Mouse (Mus musculus): ENCODE results near the gene Uba6. TPM values are rescaled to one million over a fixed set of nuclear protein-coding genes. Genes with fewer than 3 reads are reported as not detected.

Uba6 gene
- polyA plus RNA-seq, 1 experiment: 0.53 TPM

DNA sequence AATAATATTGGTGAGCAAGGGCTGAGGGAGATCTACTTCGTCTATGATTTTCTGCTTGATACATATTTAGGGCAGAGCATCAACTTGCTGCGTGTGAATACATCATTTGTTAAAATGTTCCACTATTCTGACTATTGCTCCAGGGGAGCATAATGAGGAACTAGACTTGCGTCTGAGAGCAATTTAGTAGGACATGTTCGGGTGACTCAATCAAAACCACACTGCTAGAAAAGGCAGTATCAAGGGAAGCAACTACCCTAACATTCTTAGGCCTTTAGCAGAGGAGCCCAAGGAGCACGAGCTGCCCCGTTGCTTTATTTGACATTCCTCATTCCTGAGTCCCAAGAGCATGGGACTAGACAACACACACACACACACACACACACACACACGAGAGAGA lies 87.6 kb downstream of the Uba6 start:
- H3K4me3 ChIP-seq (replicated peaks): no peak overlapping the region
- peaks cover 34% of the 10 kb centered on the region for H3K36me3 ChIP-seq (replicated peaks; ENCODE audit: low read length)
- H3K4me1 ChIP-seq: peaks cover 67% of the 10 kb centered on the region
- no peaks in the 10 kb centered on the region for H3K27me3 ChIP-seq (replicated peaks)
- no peaks in the 10 kb centered on the region for H3K9me3 ChIP-seq
- no peak for TF ChIP-seq FLI1 (IDR thresholded peaks at IDR 0.05; ENCODE audit: low read length)
- no peak for TF ChIP-seq GATA1 (IDR thresholded peaks at IDR 0.05; ENCODE audit: borderline replicate concordance, low read length)

DNA sequence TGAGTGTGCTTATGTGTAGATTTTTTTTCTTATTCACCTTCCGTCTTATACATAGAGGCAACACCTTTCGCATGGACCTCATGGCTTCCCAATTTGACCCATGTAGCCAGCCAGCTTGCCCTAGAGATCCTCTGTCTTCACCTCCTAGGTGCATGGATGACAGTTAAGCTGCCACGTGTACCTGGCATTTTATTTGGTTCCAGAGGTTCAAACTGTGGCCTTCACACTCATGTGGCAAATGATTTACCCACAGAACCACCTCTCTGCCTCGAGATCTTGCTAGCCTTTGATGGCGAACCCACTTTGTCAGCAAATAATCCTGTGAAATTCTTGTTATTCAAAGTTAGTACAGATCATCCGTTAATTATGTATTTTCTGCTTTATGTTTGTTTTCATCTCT lies 88.6 kb downstream of the Uba6 start:
- Histone ChIP-seq H3K4me1 (peaks cover 75% of the 10 kb centered on the region), H3K36me3 (replicated peaks; ENCODE audit: low read length) (peaks cover 39% of the 10 kb centered on the region), H3K27me3 (replicated peaks) (no peaks in the 10 kb centered on the region), H3K4me3 (replicated peaks) (no peak overlapping the region), H3K9me3 (no peaks in the 10 kb centered on the region)
- TF ChIP-seq GATA1 (IDR thresholded peaks at IDR 0.05; ENCODE audit: borderline replicate concordance, low read length) (no peak), FLI1 (IDR thresholded peaks at IDR 0.05; ENCODE audit: low read length) (no peak)

DNA sequence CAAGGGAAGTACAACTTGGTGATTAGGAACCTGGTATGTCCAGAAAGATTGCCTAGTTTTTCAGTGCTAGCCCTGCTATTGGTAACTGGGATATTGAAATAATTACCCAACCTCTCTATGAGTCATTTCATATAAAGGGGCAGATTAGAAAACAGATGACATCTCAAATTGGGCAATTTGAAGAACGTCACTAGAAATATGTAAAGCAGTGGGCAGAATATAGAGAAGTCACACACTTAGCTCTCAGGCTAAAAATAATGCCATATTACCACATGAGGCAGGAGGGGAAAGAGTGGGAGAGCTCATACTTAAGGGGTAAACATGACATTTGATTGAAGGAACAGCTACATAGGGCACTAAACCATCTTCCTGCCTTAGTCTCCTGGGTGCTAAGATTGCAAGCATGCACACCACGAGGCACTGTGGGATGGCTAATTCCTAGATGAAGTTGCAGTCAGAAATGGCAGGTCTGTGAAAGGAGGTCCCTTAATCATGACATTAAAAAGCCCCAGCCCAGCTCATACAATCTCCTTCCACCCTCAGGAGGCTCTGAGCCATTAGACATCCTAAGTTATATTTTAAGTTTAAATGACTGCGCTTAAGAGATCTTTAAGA lies 93.8 kb downstream of the Uba6 start:
- no peak overlapping the region for H3K4me3 ChIP-seq (replicated peaks)
- H3K36me3 ChIP-seq (replicated peaks; ENCODE audit: low read length): peaks cover 27% of the 10 kb centered on the region
- H3K9me3 ChIP-seq: no peaks in the 10 kb centered on the region
- TF ChIP-seq FLI1 (IDR thresholded peaks at IDR 0.05; ENCODE audit: low read length) (no peak), GATA1 (IDR thresholded peaks at IDR 0.05; ENCODE audit: borderline replicate concordance, low read length) (no peak)
- H3K27me3 ChIP-seq (replicated peaks): no peaks in the 10 kb centered on the region
- H3K4me1 ChIP-seq: peaks cover 82% of the 10 kb centered on the region

DNA sequence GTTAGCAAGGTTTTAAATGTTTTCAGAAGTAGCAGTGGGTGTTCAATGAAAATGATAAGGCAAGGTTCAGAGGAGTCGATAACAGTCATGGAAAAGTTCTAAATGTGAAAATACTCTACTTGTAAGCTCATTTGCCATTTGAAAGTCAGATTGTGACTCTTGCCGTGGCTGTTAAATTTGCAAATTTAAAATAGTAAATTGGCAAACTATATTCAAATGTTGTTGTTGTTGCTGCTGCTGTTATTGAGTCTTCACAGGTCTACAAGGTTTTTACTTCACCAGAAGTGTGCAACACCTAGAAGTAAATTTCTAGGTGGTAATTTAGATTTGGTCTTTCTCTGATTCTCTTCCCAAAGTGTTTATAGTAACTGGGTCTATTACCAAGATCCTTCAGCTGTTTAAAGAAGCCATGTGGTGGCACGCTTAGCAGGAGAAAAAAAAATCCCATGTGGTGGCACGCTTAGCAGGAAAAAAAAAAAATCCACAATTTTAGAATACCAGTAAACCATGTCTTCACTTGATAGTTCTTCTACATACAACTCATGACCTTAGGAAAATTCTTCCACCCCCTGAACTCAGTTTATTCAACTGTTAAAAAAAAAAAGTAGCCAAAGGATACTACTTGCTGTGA lies 99.7 kb downstream of the Uba6 start:
- Histone ChIP-seq H3K36me3 (replicated peaks; ENCODE audit: low read length) (peaks cover 1% of the 10 kb centered on the region), H3K4me1 (peaks cover 55% of the 10 kb centered on the region), H3K9me3 (no peaks in the 10 kb centered on the region), H3K27me3 (replicated peaks) (no peaks in the 10 kb centered on the region), H3K4me3 (replicated peaks) (peak overlapping the region; percentile 91)
- TF ChIP-seq GATA1 (IDR thresholded peaks at IDR 0.05; ENCODE audit: borderline replicate concordance, low read length) (no peak), FLI1 (IDR thresholded peaks at IDR 0.05; ENCODE audit: low read length) (no peak)

DNA sequence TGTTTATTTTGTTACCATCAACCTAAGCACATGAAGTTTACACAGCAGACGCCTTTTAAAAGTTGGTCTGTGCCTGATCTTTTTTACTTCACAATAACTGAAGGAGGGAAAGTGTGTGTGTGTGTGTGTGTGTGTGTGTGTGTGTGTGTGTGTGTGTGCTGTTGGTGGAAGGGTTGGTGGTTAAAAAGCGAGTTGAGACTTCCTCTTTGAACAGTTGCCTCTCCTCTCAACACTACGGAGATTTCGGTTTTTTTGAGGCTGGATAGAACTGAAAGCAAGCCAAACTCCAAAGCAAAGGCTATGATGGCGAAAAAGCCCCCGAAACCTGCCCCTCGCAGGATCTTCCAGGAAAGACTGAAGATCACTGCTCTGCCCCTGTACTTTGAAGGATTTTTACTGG lies 101.1 kb downstream of the Uba6 start, which contains the start of gene Stap1:
TSS of gene Stap1 (plus strand) at position 209 of the 400 bp plus-strand sequence.
- H3K4me1 ChIP-seq: peaks cover 57% of the 10 kb centered on the region
- no peaks in the 10 kb centered on the region for H3K9me3 ChIP-seq
- TF ChIP-seq FLI1 (IDR thresholded peaks at IDR 0.05; ENCODE audit: low read length): no peak
- no peak for TF ChIP-seq GATA1 (IDR thresholded peaks at IDR 0.05; ENCODE audit: borderline replicate concordance, low read length)
- no peaks in the 10 kb centered on the region for H3K27me3 ChIP-seq (replicated peaks)
- H3K4me3 ChIP-seq (replicated peaks): peak within 1 kb of the TSS; percentile 91
- no peaks in the 10 kb centered on the region for H3K36me3 ChIP-seq (replicated peaks; ENCODE audit: low read length)

DNA sequence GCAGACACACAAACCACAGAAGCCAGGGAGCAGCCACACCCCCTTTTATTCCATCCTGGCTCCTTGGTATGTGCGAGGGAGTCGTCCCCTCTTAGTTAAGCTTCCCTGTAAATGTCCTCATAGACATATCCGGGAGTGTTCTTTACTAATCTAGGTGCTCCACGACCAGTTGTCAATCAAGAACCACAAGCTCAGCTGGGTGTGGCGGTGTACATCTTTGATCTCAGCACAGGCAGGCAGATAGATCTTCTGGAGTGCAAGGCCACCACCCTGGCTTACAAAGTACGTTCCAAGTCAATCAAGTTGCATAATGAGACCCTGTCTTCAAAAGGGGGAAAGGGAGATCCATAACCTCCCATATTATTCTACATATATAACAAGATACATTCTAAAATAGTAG lies 103.5 kb downstream of the Uba6 start:
- TF ChIP-seq GATA1 (IDR thresholded peaks at IDR 0.05; ENCODE audit: borderline replicate concordance, low read length) (no peak), FLI1 (IDR thresholded peaks at IDR 0.05; ENCODE audit: low read length) (no peak)
- no peaks in the 10 kb centered on the region for H3K36me3 ChIP-seq (replicated peaks; ENCODE audit: low read length)
- H3K27me3 ChIP-seq (replicated peaks): no peaks in the 10 kb centered on the region
- peaks cover 40% of the 10 kb centered on the region for H3K4me1 ChIP-seq
- H3K4me3 ChIP-seq (replicated peaks): no peak overlapping the region
- H3K9me3 ChIP-seq: no peaks in the 10 kb centered on the region

DNA sequence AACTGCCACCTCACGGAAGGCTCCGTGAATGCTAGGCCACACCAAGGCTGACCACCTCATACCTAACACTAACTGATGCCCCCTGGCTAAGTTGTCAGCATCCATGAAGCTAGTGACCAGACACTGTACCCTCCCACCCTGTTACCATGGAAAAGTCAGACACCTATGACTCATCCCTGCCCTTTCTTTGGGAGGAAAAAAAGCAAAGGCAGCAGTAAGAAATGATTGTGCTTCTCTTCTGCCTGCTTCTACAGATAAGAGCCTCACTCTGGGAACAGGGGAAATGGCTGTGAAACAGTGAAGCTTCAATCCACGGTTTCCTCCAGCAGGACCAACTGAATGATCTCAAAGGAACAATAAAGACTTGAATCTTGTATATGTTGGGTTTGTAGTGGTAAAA lies 104.2 kb downstream of the Uba6 start:
- Histone ChIP-seq H3K4me1 (peaks cover 41% of the 10 kb centered on the region), H3K4me3 (replicated peaks) (peak overlapping the region; percentile 85), H3K36me3 (replicated peaks; ENCODE audit: low read length) (no peaks in the 10 kb centered on the region), H3K27me3 (replicated peaks) (no peaks in the 10 kb centered on the region), H3K9me3 (no peaks in the 10 kb centered on the region)
- TF ChIP-seq GATA1 (IDR thresholded peaks at IDR 0.05; ENCODE audit: borderline replicate concordance, low read length) (no peak; the same call in 2 of the 3 replicates), FLI1 (IDR thresholded peaks at IDR 0.05; ENCODE audit: low read length) (no peak)

DNA sequence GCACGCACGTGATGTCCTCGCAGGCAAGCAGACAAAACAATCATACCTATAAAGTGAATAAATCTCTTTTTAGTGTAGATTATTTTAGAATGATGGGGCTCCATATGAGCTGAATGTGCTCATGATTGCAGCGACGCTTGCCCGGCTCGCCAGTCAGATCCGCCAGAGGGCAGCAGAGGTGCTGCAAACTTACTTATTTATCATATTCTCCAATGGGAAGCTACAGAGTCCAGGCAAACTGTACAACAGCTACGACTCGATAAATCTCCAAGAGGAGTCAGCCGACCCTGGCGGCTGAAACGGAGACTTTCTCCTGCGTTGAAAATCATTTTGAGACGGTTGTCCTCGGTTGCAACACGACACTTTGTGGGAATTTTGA lies 106.1 kb downstream of the Uba6 start:
- H3K4me3 ChIP-seq (replicated peaks): peak overlapping the region; percentile 97
- no peaks in the 10 kb centered on the region for H3K36me3 ChIP-seq (replicated peaks; ENCODE audit: low read length)
- no peaks in the 10 kb centered on the region for H3K27me3 ChIP-seq (replicated peaks)
- TF ChIP-seq FLI1 (IDR thresholded peaks at IDR 0.05; ENCODE audit: low read length) (no peak), GATA1 (IDR thresholded peaks at IDR 0.05; ENCODE audit: borderline replicate concordance, low read length) (no peak)
- H3K4me1 ChIP-seq: peaks cover 47% of the 10 kb centered on the region
- no peaks in the 10 kb centered on the region for H3K9me3 ChIP-seq

DNA sequence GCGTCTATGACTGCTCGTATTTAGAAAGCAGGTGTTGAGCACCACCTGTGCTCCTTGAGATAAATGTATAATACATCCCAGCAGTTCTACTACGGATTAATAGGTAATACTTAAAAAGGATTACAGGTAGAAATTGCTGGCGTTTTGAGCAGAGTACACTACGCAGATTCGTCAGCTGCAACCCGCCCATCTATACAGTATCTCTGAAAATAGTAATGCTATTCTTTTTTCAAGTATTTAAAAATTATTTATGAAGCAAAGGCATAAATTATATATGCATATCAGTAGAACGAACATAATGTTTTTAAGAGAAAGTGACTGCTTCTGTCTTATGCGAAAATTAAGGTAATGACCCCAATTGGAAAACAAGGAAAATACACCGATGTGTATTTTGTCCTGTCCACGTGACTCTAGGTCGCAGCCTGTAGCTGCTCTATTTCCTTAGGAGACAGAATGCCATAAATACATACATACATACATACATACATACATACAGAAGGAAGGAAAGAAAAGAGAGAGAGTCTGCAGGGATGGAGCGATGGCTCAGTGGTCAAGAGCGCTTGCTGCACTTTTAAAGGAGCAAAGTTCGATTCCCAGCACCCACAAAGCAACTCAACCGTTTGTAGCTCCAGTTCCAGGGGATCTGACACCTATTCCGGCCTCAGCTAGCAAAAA lies 106.6 kb downstream of the Uba6 start:
- TF ChIP-seq GATA1 (IDR thresholded peaks at IDR 0.05; ENCODE audit: borderline replicate concordance, low read length) (no peak), FLI1 (IDR thresholded peaks at IDR 0.05; ENCODE audit: low read length) (no peak)
- Histone ChIP-seq H3K36me3 (replicated peaks; ENCODE audit: low read length) (no peaks in the 10 kb centered on the region), H3K27me3 (replicated peaks) (no peaks in the 10 kb centered on the region), H3K4me3 (replicated peaks) (peak overlapping the region; percentile 97), H3K9me3 (no peaks in the 10 kb centered on the region), H3K4me1 (peaks cover 47% of the 10 kb centered on the region)
